Mouse (Mus musculus): ENCODE measurements at regions not wholly inside any gene's neighbourhood (a gene's known extent, or its start where the extent isn't known, plus 50 kb on each side); places are given as distances from the start of the nearest gene placed in this dataset.

GRCm38 (mm10) chr8:93591608-93592301, 56.1 kb upstream of the Ces5a start:
- peak; percentile 91 for DNase-seq (ENCODE audit: low spot score)
- Histone ChIP-seq H3K27me3 (ENCODE audit: control insufficient read depth, insufficient read depth, low read length) (no peaks in the 10 kb centered on the region), H3K9me3 (ENCODE audit: control insufficient read depth, low read length) (no peaks in the 10 kb centered on the region), H3K4me3 (ENCODE audit: low read depth, low read length) (no peak overlapping the region), H3K4me2 (ENCODE audit: low read depth, severe bottlenecking) (no peak overlapping the region), H3K9ac (ENCODE audit: low read length) (no peak overlapping the region), H3K27ac (replicated peaks; ENCODE audit: low read depth, low read length) (no peak overlapping the region), H3K4me1 (ENCODE audit: control insufficient read depth, insufficient read depth, low read length) (no peaks in the 10 kb centered on the region), H3K36me3 (ENCODE audit: control insufficient read depth, insufficient read depth, low read length) (no peaks in the 10 kb centered on the region)
- 34% methylated on average over 9 of the region's 9 CpGs for WGBS
- ATAC-seq (ENCODE audit: insufficient number of reproducible peaks, low FRiP score, low TSS enrichment, low read depth): 0 out of 2 replicates have a peak, but pooled peaks have one; percentile 65

DNA sequence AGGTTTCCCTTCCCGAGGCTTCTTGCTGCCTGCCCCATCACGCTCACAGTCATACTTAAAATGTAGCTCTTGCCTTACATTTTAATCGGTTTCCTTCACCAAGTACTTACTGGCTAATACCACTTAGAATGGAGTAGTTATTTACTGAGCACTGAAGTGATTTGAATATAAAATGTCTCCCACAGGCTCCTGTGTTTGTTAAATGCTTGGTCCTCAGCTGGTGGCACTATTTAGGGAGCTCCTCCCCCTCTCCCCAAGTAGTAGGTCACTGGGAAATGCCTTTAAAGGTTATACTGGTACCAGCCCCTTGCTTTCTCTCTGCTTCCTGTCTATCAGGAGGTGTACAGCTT, 56.6 kb upstream of the Ces5a start:
- ATAC-seq (ENCODE audit: insufficient number of reproducible peaks, low FRiP score, low TSS enrichment, low read depth) (no peak), DNase-seq (ENCODE audit: low spot score) (no peak)
- Histone ChIP-seq H3K9ac (ENCODE audit: low read length) (no peak overlapping the region), H3K4me3 (ENCODE audit: low read depth, low read length) (no peak overlapping the region), H3K27ac (replicated peaks; ENCODE audit: low read depth, low read length) (no peak overlapping the region), H3K4me2 (ENCODE audit: low read depth, severe bottlenecking) (no peak overlapping the region), H3K4me1 (ENCODE audit: control insufficient read depth, insufficient read depth, low read length) (no peaks in the 10 kb centered on the region), H3K9me3 (ENCODE audit: control insufficient read depth, low read length) (no peaks in the 10 kb centered on the region), H3K36me3 (ENCODE audit: control insufficient read depth, insufficient read depth, low read length) (no peaks in the 10 kb centered on the region), H3K27me3 (ENCODE audit: control insufficient read depth, insufficient read depth, low read length) (no peaks in the 10 kb centered on the region)
- 30% methylated on average over 3 of the region's 3 CpGs for WGBS

DNA sequence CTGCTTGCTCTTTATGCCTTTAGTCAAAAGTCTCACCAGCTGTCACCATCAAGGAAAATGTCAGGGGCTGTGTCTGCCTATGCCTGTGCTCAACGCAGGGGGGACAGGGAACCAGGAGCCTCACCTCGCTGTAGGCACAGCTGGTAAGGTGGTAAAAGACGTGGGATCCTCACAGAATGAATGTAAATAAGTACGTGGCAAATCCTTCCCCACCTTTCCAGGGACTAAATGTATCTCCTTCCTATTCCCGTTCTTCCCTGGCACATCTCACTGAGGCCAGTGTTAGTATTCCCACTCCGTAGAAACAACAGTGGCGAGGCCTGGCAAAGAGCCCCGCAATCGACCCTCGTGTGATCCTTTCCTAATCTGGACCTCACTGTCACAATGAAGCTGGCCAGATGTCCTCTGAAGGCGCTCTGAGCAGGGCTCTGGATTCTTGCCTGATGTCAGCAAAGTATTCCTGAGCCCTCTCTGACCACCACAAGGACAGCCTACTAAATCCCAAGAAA, 63.0 kb upstream of the Ces5a start:
- DNase-seq (ENCODE audit: low spot score): no peak

GRCm38 (mm10) chr8:93599306-93599705, 63.7 kb upstream of the Ces5a start:
- DNase-seq (ENCODE audit: low spot score) (no peak), ATAC-seq (ENCODE audit: insufficient number of reproducible peaks, low FRiP score, low TSS enrichment, low read depth) (no peak)
- no peaks in the 10 kb centered on the region for H3K9me3 ChIP-seq (ENCODE audit: control insufficient read depth, low read length)
- no peaks in the 10 kb centered on the region for H3K27me3 ChIP-seq (ENCODE audit: control insufficient read depth, insufficient read depth, low read length)
- 68% methylated on average over 9 of the region's 9 CpGs for WGBS
- no peaks in the 10 kb centered on the region for H3K36me3 ChIP-seq (ENCODE audit: control insufficient read depth, insufficient read depth, low read length)
- no peak overlapping the region for H3K4me2 ChIP-seq (ENCODE audit: low read depth, severe bottlenecking)
- H3K4me3 ChIP-seq (ENCODE audit: low read depth, low read length): no peak overlapping the region
- no peak overlapping the region for H3K9ac ChIP-seq (ENCODE audit: low read length)
- H3K4me1 ChIP-seq (ENCODE audit: control insufficient read depth, insufficient read depth, low read length): no peaks in the 10 kb centered on the region
- no peak overlapping the region for H3K27ac ChIP-seq (replicated peaks; ENCODE audit: low read depth, low read length)

More for the DNA sequence above, 63.0 kb upstream of the Ces5a start:
- no peak overlapping the region for H3K4me2 ChIP-seq (ENCODE audit: low read depth, severe bottlenecking)
- no peaks in the 10 kb centered on the region for H3K27me3 ChIP-seq (ENCODE audit: control insufficient read depth, insufficient read depth, low read length)
- no peaks in the 10 kb centered on the region for H3K4me1 ChIP-seq (ENCODE audit: control insufficient read depth, insufficient read depth, low read length)
- no peak overlapping the region for H3K9ac ChIP-seq (ENCODE audit: low read length)
- H3K4me3 ChIP-seq (ENCODE audit: low read depth, low read length): no peak overlapping the region
- WGBS: 21% methylated on average over 11 of the region's 11 CpGs
- no peaks in the 10 kb centered on the region for H3K9me3 ChIP-seq (ENCODE audit: control insufficient read depth, low read length)
- no peak for ATAC-seq (ENCODE audit: insufficient number of reproducible peaks, low FRiP score, low TSS enrichment, low read depth)
- H3K36me3 ChIP-seq (ENCODE audit: control insufficient read depth, insufficient read depth, low read length): no peaks in the 10 kb centered on the region
- H3K27ac ChIP-seq (replicated peaks; ENCODE audit: low read depth, low read length): no peak overlapping the region

DNA sequence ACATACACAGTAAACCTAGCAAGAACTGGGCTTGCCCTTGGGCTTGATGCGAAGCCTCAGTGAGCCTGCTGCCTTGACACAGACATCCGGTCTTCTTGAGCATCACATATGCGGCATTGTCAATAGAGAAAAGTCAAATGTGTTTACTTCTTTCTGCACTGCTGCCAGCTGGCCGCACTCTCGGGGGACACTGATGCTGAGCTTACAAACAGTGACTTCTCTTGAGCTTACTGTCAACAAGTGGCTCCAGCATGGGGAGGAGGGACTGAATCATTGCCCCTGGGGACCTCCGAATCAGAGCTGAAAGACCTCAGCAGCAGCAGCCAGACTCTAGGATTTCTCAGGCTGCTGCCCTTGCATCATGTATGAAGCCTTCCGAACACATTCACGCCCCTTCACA, 64.1 kb upstream of the Ces5a start:
- no peak overlapping the region for H3K4me3 ChIP-seq (ENCODE audit: low read depth, low read length)
- no peak overlapping the region for H3K9ac ChIP-seq (ENCODE audit: low read length)
- H3K4me1 ChIP-seq (ENCODE audit: control insufficient read depth, insufficient read depth, low read length): no peaks in the 10 kb centered on the region
- DNase-seq (ENCODE audit: low spot score) (no peak), ATAC-seq (ENCODE audit: insufficient number of reproducible peaks, low FRiP score, low TSS enrichment, low read depth) (no peak)
- H3K9me3 ChIP-seq (ENCODE audit: control insufficient read depth, low read length): no peaks in the 10 kb centered on the region
- no peak overlapping the region for H3K27ac ChIP-seq (replicated peaks; ENCODE audit: low read depth, low read length)
- 67% methylated on average over 8 of the region's 8 CpGs for WGBS
- H3K4me2 ChIP-seq (ENCODE audit: low read depth, severe bottlenecking): no peak overlapping the region
- no peaks in the 10 kb centered on the region for H3K27me3 ChIP-seq (ENCODE audit: control insufficient read depth, insufficient read depth, low read length)
- no peaks in the 10 kb centered on the region for H3K36me3 ChIP-seq (ENCODE audit: control insufficient read depth, insufficient read depth, low read length)

DNA sequence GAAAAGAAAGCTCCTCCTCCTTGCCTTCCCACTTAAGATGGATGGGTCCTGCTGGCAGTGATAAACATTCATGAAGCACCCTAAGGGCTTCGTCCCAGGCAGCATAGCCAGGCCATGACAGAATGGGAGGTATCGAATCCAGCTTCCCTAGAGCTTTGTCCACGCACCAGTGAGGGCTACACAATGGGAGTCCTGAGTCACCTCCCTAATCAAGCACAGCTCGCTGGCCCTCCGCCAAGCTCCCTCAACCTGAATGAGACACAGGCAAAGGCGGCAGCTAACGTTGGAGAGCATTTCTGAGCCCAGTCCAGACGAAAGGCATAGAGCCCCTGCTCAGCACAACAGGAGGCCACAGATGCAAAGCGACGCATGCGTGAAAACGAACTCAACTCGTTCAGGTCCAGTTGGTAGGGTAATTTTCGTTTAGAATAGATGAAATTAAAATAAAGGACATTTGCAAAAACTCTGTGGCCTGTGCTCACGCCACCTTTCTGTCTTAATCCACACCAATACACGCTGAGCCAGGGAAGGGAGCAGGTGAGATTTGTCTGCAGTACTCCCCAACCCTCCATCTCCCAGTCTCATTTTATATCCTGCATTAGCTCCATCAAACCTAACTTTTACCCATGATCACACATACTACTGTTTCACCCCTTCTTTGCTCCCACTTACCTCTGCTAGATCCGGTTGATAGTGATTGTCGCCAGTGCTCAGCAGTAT, 91.3 kb upstream of the Ces5a start:
- Histone ChIP-seq H3K27me3 (ENCODE audit: control insufficient read depth, insufficient read depth, low read length) (no peaks in the 10 kb centered on the region), H3K4me3 (ENCODE audit: low read depth, low read length) (no peak overlapping the region), H3K9ac (ENCODE audit: low read length) (no peak overlapping the region), H3K9me3 (ENCODE audit: control insufficient read depth, low read length) (no peaks in the 10 kb centered on the region), H3K27ac (replicated peaks; ENCODE audit: low read depth, low read length) (no peak overlapping the region), H3K36me3 (ENCODE audit: control insufficient read depth, insufficient read depth, low read length) (no peaks in the 10 kb centered on the region), H3K4me2 (ENCODE audit: low read depth, severe bottlenecking) (no peak overlapping the region), H3K4me1 (ENCODE audit: control insufficient read depth, insufficient read depth, low read length) (no peaks in the 10 kb centered on the region)
- DNase-seq (ENCODE audit: low spot score) (peak; percentile 51), ATAC-seq (ENCODE audit: insufficient number of reproducible peaks, low FRiP score, low TSS enrichment, low read depth) (no peak)
- WGBS: 38% methylated on average over 18 of the region's 18 CpGs

DNA sequence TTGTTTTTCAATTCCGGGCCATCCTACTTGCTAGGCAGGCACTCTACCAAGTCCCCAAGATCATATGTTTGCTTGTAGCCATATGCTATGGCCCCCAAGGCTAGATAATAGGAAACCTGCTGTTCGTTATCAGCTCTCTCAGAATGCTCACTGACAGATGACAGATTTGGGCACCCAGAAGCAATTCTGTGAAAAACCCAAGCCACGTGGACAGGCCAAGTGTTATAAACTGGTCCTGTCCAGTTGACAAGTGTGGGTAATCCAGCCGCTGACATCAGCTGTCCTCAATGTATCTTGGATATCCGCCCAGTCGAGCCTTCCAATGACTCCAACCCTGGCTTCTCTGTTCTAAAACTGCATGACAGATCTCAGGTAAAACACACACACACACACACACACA, 92.0 kb upstream of the Ces5a start:
- no peak overlapping the region for H3K27ac ChIP-seq (replicated peaks; ENCODE audit: low read depth, low read length)
- no peaks in the 10 kb centered on the region for H3K27me3 ChIP-seq (ENCODE audit: control insufficient read depth, insufficient read depth, low read length)
- no peaks in the 10 kb centered on the region for H3K36me3 ChIP-seq (ENCODE audit: control insufficient read depth, insufficient read depth, low read length)
- no peak for ATAC-seq (ENCODE audit: insufficient number of reproducible peaks, low FRiP score, low TSS enrichment, low read depth)
- no peak overlapping the region for H3K9ac ChIP-seq (ENCODE audit: low read length)
- no peak for DNase-seq (ENCODE audit: low spot score)
- no peaks in the 10 kb centered on the region for H3K9me3 ChIP-seq (ENCODE audit: control insufficient read depth, low read length)
- no peak overlapping the region for H3K4me3 ChIP-seq (ENCODE audit: low read depth, low read length)
- WGBS: 80% methylated on average over 6 of the region's 6 CpGs
- no peak overlapping the region for H3K4me2 ChIP-seq (ENCODE audit: low read depth, severe bottlenecking)
- no peaks in the 10 kb centered on the region for H3K4me1 ChIP-seq (ENCODE audit: control insufficient read depth, insufficient read depth, low read length)

- no peak overlapping the region for H3K4me3 ChIP-seq (ENCODE audit: low read depth, low read length)
- H3K9me3 ChIP-seq (ENCODE audit: control insufficient read depth, low read length): no peaks in the 10 kb centered on the region
- no peak for ATAC-seq (ENCODE audit: insufficient number of reproducible peaks, low FRiP score, low TSS enrichment, low read depth)
- no peaks in the 10 kb centered on the region for H3K4me1 ChIP-seq (ENCODE audit: control insufficient read depth, insufficient read depth, low read length)
- no peaks in the 10 kb centered on the region for H3K36me3 ChIP-seq (ENCODE audit: control insufficient read depth, insufficient read depth, low read length)
- 85% methylated on average over 8 of the region's 8 CpGs for WGBS
- no peaks in the 10 kb centered on the region for H3K27me3 ChIP-seq (ENCODE audit: control insufficient read depth, insufficient read depth, low read length)
- DNase-seq (ENCODE audit: low spot score): no peak
- H3K4me2 ChIP-seq (ENCODE audit: low read depth, severe bottlenecking): no peak overlapping the region
- H3K27ac ChIP-seq (replicated peaks; ENCODE audit: low read depth, low read length): no peak overlapping the region
- H3K9ac ChIP-seq (ENCODE audit: low read length): no peak overlapping the region
Measured at GRCm38 (mm10) chr8:93632896-93633295, 97.3 kb upstream of the Ces5a start.
